Mouse (Mus musculus) bone marrow, adult 2 months (tissue): Measurements from ENCODE around the gene Fbf1.

Experiments
- CTCF ChIP-seq: fragments of 200-500 bp; IDR thresholded peaks from 2 replicates; pipeline ENCODE4 v1.5.1; 2011; ENCODE audit warnings: low read length, control low read depth; ENCODE audit not compliant: control insufficient read depth, insufficient read depth
- POLR2A ChIP-seq: fragments of 200-500 bp; IDR thresholded peaks from 2 replicates; pipeline ENCODE4 v1.6.1; 2011; ENCODE audit warnings: low read depth, mild to moderate bottlenecking, control low read depth, low read length, borderline replicate concordance; ENCODE audit not compliant: control insufficient read depth

DNA sequence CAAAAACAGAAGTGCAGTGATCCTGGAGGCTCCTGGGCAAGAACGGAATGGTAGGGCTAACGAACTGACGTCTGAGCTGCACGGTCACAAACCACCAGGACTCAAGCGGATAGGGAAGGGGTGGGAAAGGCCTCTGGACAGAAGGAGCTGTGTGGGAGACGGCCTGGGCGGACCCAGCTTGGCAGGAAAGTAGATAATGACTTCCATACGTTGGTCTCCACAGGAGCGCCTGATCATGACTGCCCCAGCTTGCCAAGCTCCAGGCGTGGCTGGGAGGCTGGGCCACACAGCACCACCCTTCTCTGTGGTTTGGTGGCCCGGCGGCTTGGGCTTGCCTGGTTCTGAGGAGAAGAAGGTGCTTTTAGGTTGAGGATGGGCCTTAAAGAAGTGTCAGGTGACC lies 50.7 kb downstream of the Fbf1 start:
- TF ChIP-seq CTCF (no peak), POLR2A (no peak)
